In genomic region chr6:55865206-55865605, GRCm38 (mm10) we compare ENCODE assay signal across 18 mouse cellular contexts. TPM values are rescaled to one million over a fixed set of nuclear protein-coding genes. Genes with fewer than 3 reads are reported as not detected.
"Had no signal": no experiment of that assay in that cellular context is flagged by ENCODE, and none has a peak within 500 bp of the region (broad histone marks: within the 10 kb centered on the region; RNA-seq: fewer than 3 reads in every experiment).

No protein-coding gene starts in this region.

- H3K4me3 ChIP-seq: intestine, embryonic 15.5 days; limb, embryonic 13.5 days; midbrain, embryonic 13.5 days; myocyte; neural tube, embryonic 15.5 days had no signal

- H3K27ac ChIP-seq: intestine, embryonic 15.5 days; limb, embryonic 13.5 days; liver, embryonic 14.5 days; midbrain, embryonic 13.5 days; neural tube, embryonic 15.5 days had no signal

- DNase-seq: kidney, adult 18-20 months; kidney, postnatal 10 days; kidney, postnatal 4 days; left cerebral cortex, postnatal 4 days; lung, adult 18-20 months; spleen, adult 18-20 months; thymus, adult 18-20 months; thymus, postnatal 14 days had no signal

RNA-seq across cellular contexts. Expression of gene Itprid1, which starts 28.5 kb away (rescaled TPM):
- total RNA-seq: liver, adult 2 months; megakaryocyte-erythroid progenitor cell, adult 5-6 weeks had no signal
- polyA plus RNA-seq: intestine, embryonic 15.5 days; kidney, embryonic 14.5 days; liver, adult 2 months; liver, embryonic 14.5 days; midbrain, embryonic 13.5 days; myocyte; neural tube, embryonic 11.5 days had no signal
